Mouse (Mus musculus) layer of hippocampus, adult 9-11 months (tissue): ENCODE measurements around the gene Gm6096.

Source experiments
- DNase-seq: peaks from one replicate; pipeline ENCODE4 v3.0.0; 2022

Gm6096 gene

GRCm38 (mm10) chr7:34238086-34238485, 12.8 kb upstream of the Gm6096 start:
- DNase-seq = no peak

GRCm38 (mm10) chr7:34242176-34242575, 8.7 kb upstream of the Gm6096 start:
- no peak for DNase-seq

- DNase-seq = no peak
These were observed 3.9 kb upstream of the Gm6096 start for GRCm38 (mm10) chr7:34246870-34247499.

- DNase-seq = no peak
These were observed 1.2 kb downstream of the Gm6096 start for GRCm38 (mm10) chr7:34252030-34252429.

- no peak for DNase-seq
These were observed 4.3 kb downstream of the Gm6096 start for GRCm38 (mm10) chr7:34255137-34255536.

GRCm38 (mm10) chr7:34255916-34256315, 5.1 kb downstream of the Gm6096 start:
- no peak for DNase-seq

GRCm38 (mm10) chr7:34257279-34257678, 6.4 kb downstream of the Gm6096 start:
- no peak for DNase-seq

- DNase-seq = no peak
These were observed 7.6 kb downstream of the Gm6096 start for GRCm38 (mm10) chr7:34258407-34258806.

- no peak for DNase-seq
These were observed 12.6 kb downstream of the Gm6096 start for GRCm38 (mm10) chr7:34263437-34263836.

GRCm38 (mm10) chr7:34265876-34266346, 15.1 kb downstream of the Gm6096 start:
- DNase-seq = peak; percentile 83

GRCm38 (mm10) chr7:34266421-34266820, 15.6 kb downstream of the Gm6096 start:
- DNase-seq = no peak

GRCm38 (mm10) chr7:34268463-34268862, 17.6 kb downstream of the Gm6096 start:
- no peak for DNase-seq

- DNase-seq = no peak
These were observed 21.6 kb downstream of the Gm6096 start for GRCm38 (mm10) chr7:34272465-34272864.

- DNase-seq = no peak
These were observed 25.2 kb downstream of the Gm6096 start for GRCm38 (mm10) chr7:34276066-34276465.

GRCm38 (mm10) chr7:34277656-34278055, 26.8 kb downstream of the Gm6096 start:
- DNase-seq = no peak

GRCm38 (mm10) chr7:34290450-34291151, 39.8 kb downstream of the Gm6096 start:
- DNase-seq = no peak

- DNase-seq = no peak
These were observed 40.4 kb downstream of the Gm6096 start for GRCm38 (mm10) chr7:34291265-34291664.

- no peak for DNase-seq
These were observed 41.8 kb downstream of the Gm6096 start for GRCm38 (mm10) chr7:34292633-34293032.

- DNase-seq = no peak
These were observed 45.3 kb downstream of the Gm6096 start for GRCm38 (mm10) chr7:34296124-34296523.

GRCm38 (mm10) chr7:34298818-34299217, 48.0 kb downstream of the Gm6096 start:
- DNase-seq = no peak
